Comparison of ENCODE assay signal across 9 mouse cellular contexts in the genomic region with DNA sequence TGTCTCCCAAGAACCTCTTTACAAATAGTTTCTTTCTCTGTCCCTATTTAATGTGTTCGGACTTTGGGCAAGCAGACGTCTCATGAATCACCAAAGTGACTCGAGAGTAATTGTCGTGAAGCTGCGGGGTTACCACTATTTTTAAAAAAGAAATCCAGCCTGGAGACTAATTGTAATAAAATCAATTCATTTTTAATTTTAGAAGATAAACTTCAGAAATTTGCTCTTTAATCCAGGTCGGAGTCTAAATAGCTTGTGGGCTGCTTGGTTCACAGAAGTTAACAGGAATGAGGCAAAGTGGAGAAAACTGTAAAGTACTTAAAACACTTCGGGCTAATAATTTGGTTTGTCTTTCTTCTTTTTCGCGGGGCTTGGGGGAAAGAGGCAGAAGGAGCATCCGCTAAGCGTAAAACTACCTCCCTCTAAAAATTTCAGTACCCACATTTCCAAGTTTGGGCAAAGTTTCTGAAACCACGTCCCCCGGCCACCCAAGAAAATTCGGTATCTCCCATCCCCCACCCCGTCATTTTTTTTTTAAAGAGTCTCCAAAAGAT. TPM values are rescaled to one million over a fixed set of nuclear protein-coding genes. Genes with fewer than 3 reads are reported as not detected.
A peak's percentile ranks its signal among the peaks of the same experiment; 100 is the strongest.
DNase-seq lines count a peak whose midpoint lies in the region; ATAC-seq and TF ChIP-seq lines count a peak whose summit lies in the region.
"Had no signal": no experiment of that assay in that cellular context is flagged by ENCODE, and none has a peak within 500 bp of the region (broad histone marks: within the 10 kb centered on the region; RNA-seq: fewer than 3 reads in every experiment).

No protein-coding gene starts in this region.

- no peaks in the 10 kb centered on the region for H3K4me1 ChIP-seq in lung, embryonic 14.5 days (ENCODE audit: insufficient read depth)
- peaks cover 48% of the 10 kb centered on the region for H3K4me1 ChIP-seq in forebrain, embryonic 10.5 days
- H3K4me1 ChIP-seq in limb, embryonic 10.5 days: peaks cover 41% of the 10 kb centered on the region
- H3K4me1 ChIP-seq in neural tube, embryonic 14.5 days (ENCODE audit: control insufficient read depth, insufficient read depth, low read length): peaks cover 4% of the 10 kb centered on the region; the same call in 1 of the 2 replicates

- no peaks in the 10 kb centered on the region for H3K9me3 ChIP-seq in lung, embryonic 14.5 days (ENCODE audit: low read depth, low read length)
- no peaks in the 10 kb centered on the region for H3K9me3 ChIP-seq in forebrain, embryonic 10.5 days
- H3K9me3 ChIP-seq in limb, embryonic 10.5 days (replicated peaks): no peaks in the 10 kb centered on the region
- H3K9me3 ChIP-seq in neural tube, embryonic 14.5 days (ENCODE audit: control insufficient read depth, low read length): no peaks in the 10 kb centered on the region

- H3K9ac ChIP-seq in lung, embryonic 14.5 days: no peak overlapping the region
- H3K9ac ChIP-seq in neural tube, embryonic 14.5 days (replicated peaks; ENCODE audit: low read depth, low read length): peak overlapping the region; percentile 34; the same call in 1 of the 2 replicates

- H3K27me3 ChIP-seq in lung, embryonic 14.5 days (ENCODE audit: insufficient read depth, low read length): peaks cover 55% of the 10 kb centered on the region
- peaks cover 75% of the 10 kb centered on the region for H3K27me3 ChIP-seq in forebrain, embryonic 10.5 days (ENCODE audit: poor library complexity, severe bottlenecking)
- H3K27me3 ChIP-seq in limb, embryonic 10.5 days (ENCODE audit: low read depth, poor library complexity, severe bottlenecking): peaks cover 79% of the 10 kb centered on the region
- H3K27me3 ChIP-seq in neural tube, embryonic 14.5 days (ENCODE audit: control insufficient read depth, insufficient read depth, low read length): peaks cover 15% of the 10 kb centered on the region

- TF ChIP-seq CTCF in lung, embryonic 14.5 days (IDR thresholded peaks at IDR 0.05; ENCODE audit: low read depth): no peak

- peak overlapping the region; percentile 57 for H3K4me3 ChIP-seq in lung, embryonic 14.5 days (ENCODE audit: low read depth, low read length)
- H3K4me3 ChIP-seq in forebrain, embryonic 10.5 days: peak overlapping the region; percentile 67
- peak overlapping the region; percentile 62 for H3K4me3 ChIP-seq in limb, embryonic 10.5 days
- peak overlapping the region; percentile 51 for H3K4me3 ChIP-seq in neural tube, embryonic 14.5 days (ENCODE audit: low read depth, low read length)

- no peak overlapping the region for H3K27ac ChIP-seq in lung, embryonic 14.5 days (ENCODE audit: low read depth)
- peak overlapping the region; percentile 89; the same call in 1 of the 2 replicates for H3K27ac ChIP-seq in forebrain, embryonic 10.5 days
- no peak overlapping the region for H3K27ac ChIP-seq in limb, embryonic 10.5 days
- no peak overlapping the region for H3K27ac ChIP-seq in neural tube, embryonic 14.5 days (ENCODE audit: low read depth, low read length)

- no peak for ATAC-seq in lung, embryonic 14.5 days (ENCODE audit: insufficient read depth)
- no peak for ATAC-seq in neural tube, embryonic 14.5 days (ENCODE audit: low read depth)

- no peaks in the 10 kb centered on the region for H3K36me3 ChIP-seq in lung, embryonic 14.5 days (ENCODE audit: insufficient read depth)
- H3K36me3 ChIP-seq in forebrain, embryonic 10.5 days (replicated peaks): peaks cover 7% of the 10 kb centered on the region
- H3K36me3 ChIP-seq in limb, embryonic 10.5 days: no peaks in the 10 kb centered on the region
- H3K36me3 ChIP-seq in neural tube, embryonic 14.5 days (ENCODE audit: control insufficient read depth, insufficient read depth, low read length): no peaks in the 10 kb centered on the region

- peak overlapping the region; percentile 97 for H3K4me2 ChIP-seq in lung, embryonic 14.5 days
- peak overlapping the region; percentile 96 for H3K4me2 ChIP-seq in neural tube, embryonic 14.5 days (ENCODE audit: low read depth, low read length)

- 1% methylated on average over 15 of the region's 15 CpGs for WGBS in lung, embryonic 14.5 days
- 2% methylated on average over 15 of the region's 15 CpGs for WGBS in forebrain, embryonic 10.5 days
- WGBS in limb, embryonic 10.5 days: 1% methylated on average over 15 of the region's 15 CpGs
- 2% methylated on average over 15 of the region's 15 CpGs for WGBS in neural tube, embryonic 14.5 days

- DNase-seq in lung, embryonic 14.5 days: peak; percentile 16
- DNase-seq in lung, postnatal 14 days: no peak
- no peak for DNase-seq in forebrain, embryonic 10.5 days (ENCODE audit: extremely low spot score, low spot score)
- DNase-seq in limb, embryonic 10.5 days (ENCODE audit: low spot score): no peak
- no peak for DNase-seq in urinary bladder, adult 18-20 months (ENCODE audit: low spot score in 2 of 2)
- no peak for DNase-seq in layer of hippocampus, postnatal 36 days
- DNase-seq in testis, postnatal 14 days (ENCODE audit: low spot score): no peak

RNA-seq across cellular contexts. Expression of gene Fst, which starts 1.1 kb away (rescaled TPM):
- polyA plus RNA-seq in lung, embryonic 14.5 days (2014; fragmentation: Nextera tagmentation; extraction: Ambion mirVana): 1.8 TPM in 2 replicates
- polyA plus RNA-seq in forebrain, embryonic 10.5 days (2016; fragmentation: Nextera tagmentation; extraction: Ambion mirVana): 11.4 and 13.9 TPM in 2 replicates
- polyA plus RNA-seq in limb, embryonic 10.5 days (2016; fragmentation: Nextera tagmentation; extraction: Ambion mirVana): 0.84 and 4.9 TPM in 2 replicates
- polyA plus RNA-seq in neural tube, embryonic 14.5 days (2014; fragmentation: Nextera tagmentation; extraction: Ambion mirVana): 4.5 and 6.4 TPM in 2 replicates
- 1 to 10 TPM; 5.5 to 5.8 TPM for total RNA-seq in layer of hippocampus, postnatal 36 days (2021)
- total RNA-seq: hematopoietic stem cell, adult 5-6 weeks had no signal
